Mouse (Mus musculus) CH12.LX (cell line): ENCODE measurements around the gene Gm10912. TPM values are rescaled to one million over a fixed set of nuclear protein-coding genes. Genes with fewer than 3 reads are reported as not detected.

ENCODE experiments used
- DNase-seq: peaks from one replicate; pipeline ENCODE4 v3.0.0-alpha.2; 2013; ENCODE audit errors: extremely low read depth
- H3K27ac ChIP-seq: 2 replicates; pipeline ENCODE4 v1.5.1; 2012; ENCODE audit warnings: low read depth, mild to moderate bottlenecking, control low read depth, moderate library complexity; ENCODE audit not compliant: insufficient read depth
- H3K27me3 ChIP-seq: replicated peaks from 2 replicates; pipeline ENCODE3; 2012; ENCODE audit warnings: inconsistent platforms
- H3K36me3 ChIP-seq, 2 experiments: replicated peaks in 1 of 2; 2 replicates each; pipeline versions ENCODE3 to v1.6.1; 2012; ENCODE audit warnings: inconsistent platforms in 1 of 2, low read length in 1 of 2, mild to moderate bottlenecking in 1 of 2, mixed read lengths in 1 of 2, moderate library complexity in 1 of 2; ENCODE audit not compliant: control insufficient read depth in 1 of 2, insufficient read depth in 1 of 2
- H3K4me1 ChIP-seq, 2 experiments: 2 replicates each; pipeline ENCODE4 v1.6.1; 2012; ENCODE audit warnings: inconsistent platforms in 1 of 2, moderate library complexity in 1 of 2; ENCODE audit not compliant: insufficient read depth in 2 of 2, control insufficient read depth in 1 of 2
- H3K4me2 ChIP-seq: 2 replicates; pipeline ENCODE4 v1.6.1; 2012; ENCODE audit warnings: low read depth, mild to moderate bottlenecking, control low read depth; ENCODE audit not compliant: poor library complexity, insufficient read depth, severe bottlenecking
- H3K4me3 ChIP-seq, 3 experiments: fragments of 150-350 bp in 1 of 3; sonication (generic) in 1 of 3; replicated peaks in 1 of 3; 2 replicates each; pipeline versions ENCODE3 to v1.5.1; 2011 to 2012; ENCODE audit warnings: low read depth in 2 of 3, low read length in 2 of 3, mild to moderate bottlenecking in 2 of 3, moderate library complexity in 2 of 3, control low read depth in 1 of 3, improper control_type of control experiment in 1 of 3, inconsistent platforms in 1 of 3, mixed read lengths in 1 of 3; ENCODE audit not compliant: poor library complexity in 1 of 3
- H3K79me2 ChIP-seq: replicated peaks from 2 replicates; pipeline ENCODE4 v1.6.1; 2012; ENCODE audit warnings: mild to moderate bottlenecking, moderate library complexity; ENCODE audit not compliant: control insufficient read depth, poor library complexity, insufficient read depth, severe bottlenecking; ENCODE audit errors: extremely low read depth
- H3K9ac ChIP-seq: 2 replicates; pipeline ENCODE4 v1.6.1; 2012; ENCODE audit warnings: low read depth, mild to moderate bottlenecking, control low read depth, moderate library complexity; ENCODE audit not compliant: insufficient read depth
- H3K9me3 ChIP-seq: replicated peaks from 2 replicates; pipeline ENCODE3; 2012; ENCODE audit warnings: low read length, inconsistent platforms, mixed read lengths
- BHLHE40 ChIP-seq: IDR thresholded peaks from 2 replicates; pipeline ENCODE4 v1.6.1; 2011; ENCODE audit warnings: mild to moderate bottlenecking, low read depth, low read length, improper control_type of control experiment
- CHD1 ChIP-seq: IDR thresholded peaks from 2 replicates; pipeline ENCODE4 v1.6.1; 2012; ENCODE audit warnings: low read depth, low read length, improper control_type of control experiment, inconsistent platforms
- CTCF ChIP-seq, 2 experiments: IDR thresholded peaks in 1 of 2; conservative IDR thresholded peaks in 1 of 2; 2 replicates each; pipeline ENCODE4 v1.5.1; 2011 to 2012; ENCODE audit warnings: low read depth in 2 of 2, low read length in 2 of 2, improper control_type of control experiment in 1 of 2, inconsistent platforms in 1 of 2, mild to moderate bottlenecking in 1 of 2, moderate library complexity in 1 of 2
- GABPA ChIP-seq: IDR thresholded peaks from 2 replicates; pipeline ENCODE4 v1.6.1; 2012; ENCODE audit warnings: low read depth, low read length, improper control_type of control experiment, inconsistent platforms; ENCODE audit not compliant: insufficient replicate concordance
- HCFC1 ChIP-seq: IDR thresholded peaks from 2 replicates; pipeline ENCODE4 v1.6.1; 2012; ENCODE audit warnings: low read depth, mild to moderate bottlenecking, inconsistent platforms, low read length, improper control_type of control experiment
- JUND ChIP-seq: conservative IDR thresholded peaks from 2 replicates; pipeline ENCODE4 v1.6.1; 2011; ENCODE audit warnings: low read depth, low read length, improper control_type of control experiment
- MAX ChIP-seq: IDR thresholded peaks from 2 replicates; pipeline ENCODE4 v1.6.1; 2011; ENCODE audit warnings: low read length, improper control_type of control experiment
- MXI1 ChIP-seq: IDR thresholded peaks from 2 replicates; pipeline ENCODE4 v1.6.1; 2011; ENCODE audit warnings: mild to moderate bottlenecking, low read depth, low read length, improper control_type of control experiment
- NELFE ChIP-seq: IDR thresholded peaks from 2 replicates; pipeline ENCODE4 v1.6.1; 2011; ENCODE audit warnings: low read depth, low read length, improper control_type of control experiment
- POLR2AphosphoS2 ChIP-seq: IDR thresholded peaks from 2 replicates; pipeline ENCODE4 v1.6.1; 2011; ENCODE audit warnings: low read depth, low read length, improper control_type of control experiment
- SMC3 ChIP-seq: IDR thresholded peaks from 2 replicates; pipeline ENCODE4 v1.6.1; 2011; ENCODE audit warnings: low read depth, low read length, improper control_type of control experiment
- TBP ChIP-seq: conservative IDR thresholded peaks from 2 replicates; pipeline ENCODE4 v1.6.1; 2011; ENCODE audit warnings: low read depth, low read length, improper control_type of control experiment
- TCF12 ChIP-seq: IDR thresholded peaks from 2 replicates; pipeline ENCODE4 v1.6.1; 2014; ENCODE audit warnings: low read depth, mild to moderate bottlenecking, inconsistent platforms, low read length, improper control_type of control experiment
- ZC3H11A ChIP-seq: IDR thresholded peaks from 2 replicates; pipeline ENCODE4 v1.6.1; 2012; ENCODE audit warnings: low read depth, mild to moderate bottlenecking, inconsistent platforms, low read length, improper control_type of control experiment
- ZMIZ1 ChIP-seq: IDR thresholded peaks from 2 replicates; pipeline ENCODE4 v1.6.1; 2012; ENCODE audit warnings: low read depth, mild to moderate bottlenecking, inconsistent platforms, low read length, improper control_type of control experiment
- dilution Hi-C: fragments of 300-500 bp; cut with MboI; formaldehyde crosslinking; loops from 2 replicates; pipeline ENCODE4 v1.14.3; 2020; ENCODE audit warnings: low sequenced_read_pairs; ENCODE audit not compliant: extremely low pct_unique_long_range_greater_than_20kb, extremely low pct_ligation_motif_present
- in situ Hi-C: fragments of 300-500 bp; cut with MboI; formaldehyde crosslinking; loops from 3 replicates; pipeline ENCODE4 v1.14.3; 2019; ENCODE audit warnings: low sequenced_read_pairs, low pct_ligation_motif_present, low pct_unique_long_range_greater_than_20kb, mixed read lengths
- polyA plus RNA-seq: library from polyadenylated mRNA; unstranded; fragments of >175 nt; gene quantifications from 2 replicates; pipeline ENCODE4 v1.2.1, GENCODE M21; 2012; ENCODE audit warnings: low read depth; ENCODE audit not compliant: insufficient read length
- total RNA-seq, 2 experiments: library from RNA; depleted of rRNA; stranded (reverse); fragments of 300-350 nt in 1 of 2; fragments of >200 nt in 1 of 2; gene quantifications; 2 replicates each; pipeline ENCODE4 v1.2.3; 2012 to 2014

The Gm10912 gene
- total and polyA plus RNA-seq, 3 experiments, result not detected

- Histone ChIP-seq H3K27ac (no peak overlapping the region), H3K36me3 (peaks cover 19 to 66% of the 10 kb centered on the region in 2 experiments), H3K4me2 (no peak overlapping the region), H3K9ac (no peak overlapping the region), H3K79me2 (no peaks in the 10 kb centered on the region), H3K27me3 (no peaks in the 10 kb centered on the region), H3K4me3 (no peak overlapping the region), H3K9me3 (no peaks in the 10 kb centered on the region), H3K4me1 (peaks cover 2 to 22% of the 10 kb centered on the region in 2 experiments; a peak in 2 of 4 replicates)
- no peak for DNase-seq
- dilution Hi-C loops, result no loop called here
- TF ChIP-seq ZMIZ1, result no peak
- no peak for TF ChIP-seq CHD1
- TF ChIP-seq TBP, result no peak
- TF ChIP-seq CTCF (conservative IDR thresholded peaks at IDR 0.05 in 1 of 2, IDR thresholded peaks at IDR 0.05 in 1 of 2; ENCODE audit: low read depth in 2 of 2, low read length in 2 of 2), result no peak
- TF ChIP-seq BHLHE40, result no peak
- in situ Hi-C loops, result loop anchor here (25.0 kb wide), 1 partner anchor 545 kb away; the partner anchor contains the start of gene Cstf3
These were observed 22.9 kb upstream of the Gm10912 start for GRCm38 (mm10) chr2:104042766-104043165.

DNA sequence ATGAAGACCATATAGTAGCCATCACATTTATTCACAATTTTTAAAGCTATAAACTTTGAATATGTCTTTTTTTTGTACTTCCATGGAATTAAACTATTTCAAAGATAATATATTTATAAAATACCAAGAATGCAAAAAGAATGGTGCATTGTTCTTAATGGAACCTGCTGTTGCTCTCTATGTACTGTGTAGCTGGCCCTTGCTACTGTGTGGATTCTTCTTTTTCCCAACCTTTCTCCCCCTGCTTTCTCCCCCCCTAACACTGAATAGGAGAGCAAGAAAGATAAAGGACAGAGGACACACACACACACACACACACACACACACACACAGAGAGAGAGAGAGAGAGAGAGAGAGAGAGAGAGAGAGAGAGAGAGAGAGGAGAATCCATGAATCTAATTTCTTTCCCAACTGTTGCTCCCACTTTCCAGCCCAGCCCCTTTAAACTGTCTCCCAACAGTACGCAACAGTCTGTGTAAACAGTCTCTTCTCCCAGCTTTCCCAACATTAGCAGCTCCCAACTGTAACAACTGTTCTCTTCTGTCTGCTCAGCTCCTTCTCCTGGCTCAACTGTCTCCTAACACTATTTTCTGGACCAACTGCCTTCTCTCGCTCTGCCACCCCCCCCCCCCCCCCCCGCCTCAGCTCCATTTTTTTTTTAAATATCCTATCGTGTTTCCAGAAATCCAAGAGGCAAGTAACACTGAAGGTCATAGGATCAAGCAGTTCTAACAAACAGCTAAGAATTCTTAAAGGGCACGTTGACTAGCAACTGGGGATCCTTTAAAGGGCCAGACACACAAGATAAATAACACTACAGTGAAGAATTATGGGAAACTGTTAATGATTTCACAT is 21.8 kb upstream of the Gm10912 start:
- H3K79me2 ChIP-seq, result no peaks in the 10 kb centered on the region
- in situ Hi-C loops, result loop anchor here (25.0 kb wide), 1 partner anchor 543 kb away; the partner anchor contains the start of gene Cstf3
- no peak for DNase-seq
- H3K9ac ChIP-seq, result no peak overlapping the region
- H3K4me3 ChIP-seq, result no peak overlapping the region
- no peak overlapping the region for H3K4me2 ChIP-seq
- H3K36me3 ChIP-seq, result peaks cover 23 to 65% of the 10 kb centered on the region in 2 experiments
- H3K9me3 ChIP-seq, result no peaks in the 10 kb centered on the region
- no peaks in the 10 kb centered on the region for H3K27me3 ChIP-seq
- no peak overlapping the region for H3K27ac ChIP-seq
- dilution Hi-C loops, result no loop called here
- no peak for TF ChIP-seq TBP
- H3K4me1 ChIP-seq, result peaks cover 2 to 22% of the 10 kb centered on the region in 2 experiments; a peak in 2 of 4 replicates

GRCm38 (mm10) chr2:104044479-104045080 is 21.0 kb upstream of the Gm10912 start:
- TF ChIP-seq MAX, result no peak
- no peak for TF ChIP-seq ZC3H11A
- no peak for TF ChIP-seq GABPA
- no peak for TF ChIP-seq NELFE
- no peak for TF ChIP-seq CTCF (conservative IDR thresholded peaks at IDR 0.05 in 1 of 2, IDR thresholded peaks at IDR 0.05 in 1 of 2; ENCODE audit: low read depth in 2 of 2, low read length in 2 of 2)
- TF ChIP-seq POLR2AphosphoS2, result no peak
- TF ChIP-seq MXI1, result no peak
- TF ChIP-seq SMC3, result no peak
- no peak for TF ChIP-seq TCF12
- no peak for TF ChIP-seq JUND
- no peak for TF ChIP-seq HCFC1
- dilution Hi-C loops, result no loop called here
- peaks cover 23 to 65% of the 10 kb centered on the region in 2 experiments for H3K36me3 ChIP-seq

More at GRCm38 (mm10) chr2:104044479-104045080, 21.0 kb upstream of the Gm10912 start:
- Histone ChIP-seq H3K79me2 (no peaks in the 10 kb centered on the region), H3K27ac (no peak overlapping the region), H3K9ac (no peak overlapping the region), H3K27me3 (no peaks in the 10 kb centered on the region), H3K4me1 (peaks cover 2 to 18% of the 10 kb centered on the region in 2 experiments; a peak in 2 of 4 replicates), H3K4me2 (no peak overlapping the region), H3K9me3 (no peaks in the 10 kb centered on the region), H3K4me3 (no peak overlapping the region)
- no peak for DNase-seq
- in situ Hi-C loops, result loop anchor here (25.0 kb wide), 1 partner anchor 543 kb away; the partner anchor contains the start of gene Cstf3
